Mouse (Mus musculus): Measurements from ENCODE around the gene Cyp26a1. TPM values are rescaled to one million over a fixed set of nuclear protein-coding genes. Genes with fewer than 3 reads are reported as not detected.

Gene Cyp26a1
- polyA plus RNA-seq, 1 experiment from 2014 or later: 0.16 TPM

DNA sequence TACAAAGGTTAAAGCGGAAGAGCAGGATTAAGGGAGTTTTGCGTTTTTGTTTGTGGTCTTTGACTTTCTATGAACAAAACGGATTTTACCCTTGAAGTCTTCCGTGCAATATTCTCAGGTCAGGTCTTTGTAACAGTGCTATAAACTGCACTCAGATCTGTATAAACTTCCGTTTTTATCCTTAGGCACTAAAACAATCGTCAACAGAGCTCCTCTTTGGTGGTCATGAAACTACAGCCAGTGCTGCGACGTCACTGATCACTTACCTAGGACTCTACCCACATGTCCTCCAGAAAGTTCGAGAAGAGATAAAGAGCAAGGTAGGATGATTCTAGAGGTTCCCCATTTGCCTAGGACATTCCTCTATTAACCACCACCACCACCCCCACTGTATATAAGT, 2.1 kb downstream of the Cyp26a1 start:
- Histone ChIP-seq H3K27ac (no peak overlapping the region), H3K9me3 (replicated peaks) (no peaks in the 10 kb centered on the region), H3K36me3 (no peaks in the 10 kb centered on the region), H3K9ac (no peak overlapping the region), H3K4me1 (replicated peaks) (peaks cover 36% of the 10 kb centered on the region), H3K27me3 (peaks cover 94% of the 10 kb centered on the region), H3K4me3 (replicated peaks) (no peak overlapping the region), H3K4me2 (no peak overlapping the region)
- ATAC-seq (ENCODE audit: low read depth) (no peak), DNase-seq (no peak)
- 19% methylated on average over 9 of the region's 9 CpGs for WGBS (ENCODE audit: insufficient replicate concordance)

DNA sequence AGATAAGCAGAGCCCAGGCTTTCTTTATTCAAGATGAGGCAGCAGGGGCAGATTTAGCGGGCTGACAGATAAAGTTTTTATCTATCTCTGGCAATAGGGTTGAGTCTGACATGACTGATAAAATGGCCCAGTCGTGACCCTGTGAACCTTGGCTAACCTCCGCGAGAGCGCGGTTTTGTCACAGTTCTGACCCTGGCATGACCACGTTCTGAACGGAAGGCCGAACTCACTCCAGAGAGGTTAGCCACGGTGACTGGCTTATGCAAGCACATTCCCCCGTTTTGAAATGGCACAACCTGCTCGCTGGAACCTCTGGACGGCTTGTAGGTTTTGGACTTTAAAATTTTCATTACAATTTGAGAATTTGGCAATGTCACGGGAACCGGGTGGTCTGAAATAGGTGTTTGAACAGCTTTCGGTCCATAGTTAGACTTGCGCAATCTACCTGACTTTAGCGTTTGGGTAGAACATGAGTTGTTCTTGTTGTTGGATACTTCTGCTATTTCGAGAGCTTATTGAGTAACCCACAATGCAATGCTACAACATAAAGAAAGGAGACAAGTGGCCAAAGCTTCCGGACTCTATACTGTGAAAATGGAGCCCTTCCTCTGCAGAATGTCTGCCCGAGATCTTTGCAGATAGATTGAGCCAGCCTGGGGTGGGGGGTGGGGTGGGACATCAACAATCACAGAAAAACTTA, 4.9 kb downstream of the Cyp26a1 start:
- Histone ChIP-seq H3K4me3 (replicated peaks) (no peak overlapping the region), H3K27ac (no peak overlapping the region), H3K9me3 (replicated peaks) (no peaks in the 10 kb centered on the region), H3K36me3 (no peaks in the 10 kb centered on the region), H3K27me3 (peaks cover 76% of the 10 kb centered on the region), H3K4me2 (0 out of 2 replicates have a peak overlapping the region, but pooled peaks have one; percentile 1), H3K9ac (no peak overlapping the region), H3K4me1 (replicated peaks) (peaks cover 18% of the 10 kb centered on the region)
- WGBS (ENCODE audit: insufficient replicate concordance): 30% methylated on average over 21 of the region's 21 CpGs
- ATAC-seq (ENCODE audit: low read depth) (peak; percentile 53; the same call in 1 of the 2 replicates), DNase-seq (no peak)

GRCm38 (mm10) chr19:37703902-37704509, 6.4 kb downstream of the Cyp26a1 start:
- no peak overlapping the region for H3K4me2 ChIP-seq
- H3K36me3 ChIP-seq: no peaks in the 10 kb centered on the region
- ATAC-seq (ENCODE audit: low read depth): no peak
- H3K9ac ChIP-seq: no peak overlapping the region
- H3K27ac ChIP-seq: no peak overlapping the region
- WGBS (ENCODE audit: insufficient replicate concordance): 0% methylated on average over 3 of the region's 3 CpGs
- peak; percentile 27 for DNase-seq
- peaks cover 6% of the 10 kb centered on the region; the same call in 1 of the 2 replicates for H3K4me1 ChIP-seq (replicated peaks)
- H3K27me3 ChIP-seq: peaks cover 61% of the 10 kb centered on the region
- H3K9me3 ChIP-seq (replicated peaks): no peaks in the 10 kb centered on the region
- H3K4me3 ChIP-seq (replicated peaks): no peak overlapping the region

DNA sequence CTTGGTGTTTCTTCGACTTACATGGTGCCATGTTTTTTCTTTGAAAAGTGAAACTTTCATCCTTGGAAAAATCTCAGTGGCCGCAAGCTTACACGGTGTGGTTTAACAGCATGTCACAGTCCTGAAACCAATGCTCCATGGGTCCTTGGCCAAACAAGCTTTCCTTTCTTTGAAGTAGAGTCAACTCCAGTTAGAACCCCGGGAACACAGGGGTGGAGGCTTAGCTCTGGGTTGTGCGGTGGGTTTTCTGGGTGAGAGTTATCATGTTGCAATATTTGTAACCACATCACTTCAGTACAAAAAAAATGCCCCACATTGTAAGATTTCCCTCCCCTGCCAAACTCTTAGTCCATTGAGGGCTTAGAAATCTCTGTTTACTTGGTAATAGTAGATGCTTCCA, 8.1 kb downstream of the Cyp26a1 start:
- no peak overlapping the region for H3K27ac ChIP-seq
- no peak overlapping the region for H3K4me3 ChIP-seq (replicated peaks)
- WGBS (ENCODE audit: insufficient replicate concordance): 71% methylated on average over 5 of the region's 5 CpGs
- DNase-seq (no peak), ATAC-seq (ENCODE audit: low read depth) (no peak)
- peaks cover 44% of the 10 kb centered on the region for H3K27me3 ChIP-seq
- no peak overlapping the region for H3K4me2 ChIP-seq
- H3K9ac ChIP-seq: no peak overlapping the region
- no peaks in the 10 kb centered on the region for H3K36me3 ChIP-seq
- no peaks in the 10 kb centered on the region for H3K9me3 ChIP-seq (replicated peaks)
- 0 out of 2 replicates have a peak, but pooled peaks cover 5% of the 10 kb centered on the region for H3K4me1 ChIP-seq (replicated peaks)

GRCm38 (mm10) chr19:37714681-37715080, 17.1 kb downstream of the Cyp26a1 start:
- no peaks in the 10 kb centered on the region for H3K27me3 ChIP-seq
- ATAC-seq (ENCODE audit: low read depth) (no peak), DNase-seq (peak; percentile 31)
- H3K9ac ChIP-seq: no peak overlapping the region
- H3K4me2 ChIP-seq: no peak overlapping the region
- H3K4me1 ChIP-seq (replicated peaks): no peaks in the 10 kb centered on the region
- no peaks in the 10 kb centered on the region for H3K36me3 ChIP-seq
- 39% methylated on average over 10 of the region's 10 CpGs for WGBS (ENCODE audit: insufficient replicate concordance)
- no peak overlapping the region for H3K4me3 ChIP-seq (replicated peaks)
- H3K27ac ChIP-seq: no peak overlapping the region
- H3K9me3 ChIP-seq (replicated peaks): no peaks in the 10 kb centered on the region

GRCm38 (mm10) chr19:37715980-37716379, 18.4 kb downstream of the Cyp26a1 start:
- Histone ChIP-seq H3K9ac (no peak overlapping the region), H3K9me3 (replicated peaks) (no peaks in the 10 kb centered on the region), H3K27ac (no peak overlapping the region), H3K36me3 (no peaks in the 10 kb centered on the region), H3K4me1 (replicated peaks) (no peaks in the 10 kb centered on the region), H3K4me3 (replicated peaks) (no peak overlapping the region), H3K27me3 (no peaks in the 10 kb centered on the region), H3K4me2 (no peak overlapping the region)
- DNase-seq (no peak), ATAC-seq (ENCODE audit: low read depth) (no peak)
- 29% methylated on average over 1 of the region's 1 CpGs for WGBS (ENCODE audit: insufficient replicate concordance)

DNA sequence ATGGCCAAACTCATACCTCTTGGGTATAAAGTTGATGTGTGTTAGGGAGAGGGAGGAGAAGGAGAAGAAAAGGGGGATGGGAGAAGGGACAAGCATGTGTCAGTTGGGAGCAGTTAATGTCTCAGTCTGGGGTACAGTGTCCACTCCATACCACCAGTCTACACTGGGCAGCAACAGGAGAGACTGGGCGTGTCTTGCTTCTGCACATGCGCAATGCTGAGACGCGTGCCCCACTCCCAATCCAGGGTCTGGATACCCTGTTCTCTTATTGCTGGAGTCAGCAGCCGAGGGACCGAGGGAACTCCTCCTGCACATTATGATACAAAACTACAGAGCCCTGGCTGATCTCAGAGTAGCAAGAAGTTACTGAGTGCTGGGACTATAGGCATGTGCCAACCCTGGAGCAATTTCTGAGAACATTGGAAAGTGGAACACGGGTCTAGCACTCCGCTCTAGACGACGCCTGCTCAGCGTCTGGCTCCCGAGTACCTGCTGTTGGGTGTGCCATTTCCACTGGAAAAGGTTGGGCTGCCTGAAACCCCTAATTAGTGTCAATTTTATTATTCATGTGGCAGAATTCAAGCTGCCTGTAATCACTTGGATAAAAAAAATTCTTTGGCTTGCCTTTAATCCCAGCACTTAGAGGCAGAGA, 19.1 kb downstream of the Cyp26a1 start:
- 75% methylated on average over 12 of the region's 12 CpGs for WGBS (ENCODE audit: insufficient replicate concordance)
- no peak for ATAC-seq (ENCODE audit: low read depth)
- no peaks in the 10 kb centered on the region for H3K4me1 ChIP-seq (replicated peaks)
- no peak overlapping the region for H3K27ac ChIP-seq
- H3K9ac ChIP-seq: no peak overlapping the region
- H3K4me3 ChIP-seq (replicated peaks): no peak overlapping the region
- H3K9me3 ChIP-seq (replicated peaks): no peaks in the 10 kb centered on the region
- no peaks in the 10 kb centered on the region for H3K36me3 ChIP-seq
- H3K4me2 ChIP-seq: no peak overlapping the region
- no peaks in the 10 kb centered on the region for H3K27me3 ChIP-seq
- DNase-seq: no peak

- Histone ChIP-seq H3K36me3 (no peaks in the 10 kb centered on the region), H3K27me3 (no peaks in the 10 kb centered on the region), H3K4me1 (replicated peaks) (no peaks in the 10 kb centered on the region), H3K4me2 (no peak overlapping the region), H3K27ac (no peak overlapping the region), H3K9me3 (replicated peaks) (no peaks in the 10 kb centered on the region), H3K9ac (no peak overlapping the region), H3K4me3 (replicated peaks) (no peak overlapping the region)
- DNase-seq (no peak), ATAC-seq (ENCODE audit: low read depth) (no peak)
- 6% methylated on average over 1 of the region's 1 CpGs for WGBS (ENCODE audit: insufficient replicate concordance)
These were observed 21.6 kb downstream of the Cyp26a1 start for GRCm38 (mm10) chr19:37719166-37719565.

DNA sequence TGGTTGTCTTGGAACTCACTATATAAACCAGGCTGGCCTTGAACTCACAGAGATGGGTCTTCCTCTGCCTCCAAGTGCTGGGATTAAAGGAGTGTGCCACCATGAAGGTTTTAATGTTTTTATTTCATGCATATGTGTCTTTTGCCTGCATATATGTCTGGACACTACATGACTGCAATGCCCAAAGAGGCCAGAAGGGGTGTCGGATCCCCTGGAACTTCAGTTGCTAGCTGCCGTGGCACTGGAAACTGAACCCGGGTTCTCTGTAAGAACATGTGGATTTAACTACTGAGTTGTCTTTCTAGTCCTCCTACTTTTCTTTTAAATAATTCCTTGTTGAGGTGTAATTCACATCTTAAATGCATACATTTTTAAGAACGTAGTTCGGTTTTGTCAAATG, 27.0 kb downstream of the Cyp26a1 start:
- DNase-seq: no peak
- 84% methylated on average over 5 of the region's 5 CpGs for WGBS (ENCODE audit: insufficient replicate concordance)
- no peak for ATAC-seq (ENCODE audit: low read depth)
- H3K9me3 ChIP-seq (replicated peaks): no peaks in the 10 kb centered on the region
- no peaks in the 10 kb centered on the region for H3K4me1 ChIP-seq (replicated peaks)
- H3K36me3 ChIP-seq: no peaks in the 10 kb centered on the region
- no peak overlapping the region for H3K4me2 ChIP-seq
- H3K9ac ChIP-seq: no peak overlapping the region
- no peaks in the 10 kb centered on the region for H3K27me3 ChIP-seq
- H3K4me3 ChIP-seq (replicated peaks): no peak overlapping the region
- H3K27ac ChIP-seq: no peak overlapping the region

DNA sequence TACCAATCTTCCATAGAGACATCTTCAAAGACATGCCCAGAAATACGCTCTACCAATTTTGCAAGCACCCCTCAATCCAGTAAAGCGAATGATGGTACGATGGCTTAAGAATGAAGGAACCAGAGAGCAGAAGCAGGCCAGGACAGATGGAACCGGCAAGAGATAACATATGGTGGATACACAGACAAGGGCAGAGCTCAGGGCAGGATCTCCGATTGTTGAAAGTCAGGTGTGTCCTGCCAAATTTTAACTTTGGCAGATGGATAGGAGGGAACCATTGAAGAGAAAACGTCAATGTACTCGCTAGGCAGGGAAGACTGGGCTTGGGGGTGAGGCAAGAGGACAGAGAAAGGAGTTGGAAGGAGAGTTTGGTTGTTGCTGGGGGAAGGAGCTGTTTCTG, 29.0 kb downstream of the Cyp26a1 start:
- Histone ChIP-seq H3K36me3 (no peaks in the 10 kb centered on the region), H3K4me1 (replicated peaks) (no peaks in the 10 kb centered on the region), H3K9ac (no peak overlapping the region), H3K4me3 (replicated peaks) (no peak overlapping the region), H3K9me3 (replicated peaks) (no peaks in the 10 kb centered on the region), H3K4me2 (no peak overlapping the region), H3K27me3 (no peaks in the 10 kb centered on the region), H3K27ac (no peak overlapping the region)
- DNase-seq (no peak), ATAC-seq (ENCODE audit: low read depth) (no peak)
- WGBS (ENCODE audit: insufficient replicate concordance): 77% methylated on average over 7 of the region's 7 CpGs

DNA sequence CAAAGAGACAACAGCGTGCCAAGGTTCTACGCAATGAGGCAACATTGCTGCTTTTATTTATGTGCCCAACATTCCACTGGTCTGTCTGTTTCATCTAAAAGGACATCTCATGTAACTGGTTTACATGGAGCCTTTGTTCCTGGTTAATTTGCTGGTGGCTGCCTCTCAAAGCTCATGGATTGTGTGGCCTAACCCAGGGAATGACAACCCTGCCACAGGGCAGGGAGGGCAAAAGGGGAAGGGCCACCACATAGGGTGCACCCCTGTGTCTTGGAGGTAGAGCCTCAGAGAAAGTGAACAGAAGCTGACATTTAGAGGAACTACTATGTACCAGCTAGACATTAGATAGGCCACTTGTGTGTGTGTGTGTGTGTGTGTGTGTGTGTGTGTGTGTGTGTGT, 29.8 kb downstream of the Cyp26a1 start:
- H3K4me1 ChIP-seq (replicated peaks): no peaks in the 10 kb centered on the region
- no peaks in the 10 kb centered on the region for H3K36me3 ChIP-seq
- DNase-seq (no peak), ATAC-seq (ENCODE audit: low read depth) (no peak)
- H3K4me3 ChIP-seq (replicated peaks): no peak overlapping the region
- H3K9ac ChIP-seq: no peak overlapping the region
- H3K27me3 ChIP-seq: no peaks in the 10 kb centered on the region
- H3K27ac ChIP-seq: no peak overlapping the region
- WGBS (ENCODE audit: insufficient replicate concordance): 78% methylated on average over 2 of the region's 2 CpGs
- no peaks in the 10 kb centered on the region for H3K9me3 ChIP-seq (replicated peaks)
- no peak overlapping the region for H3K4me2 ChIP-seq

Data from liver, embryonic 13.5 days (tissue).